Mouse (Mus musculus) embryonic facial prominence, embryonic 12.5 days (tissue): ENCODE data around the gene Krtap3-3. TPM values are rescaled to one million over a fixed set of nuclear protein-coding genes. Genes with fewer than 3 reads are reported as not detected.

ENCODE experiments used
- ATAC-seq: fragments of 200-750 bp; cut with Nextera tagmentation; 2 replicates; pipeline ENCODE4 v1.8.0; 2017; ENCODE audit not compliant: insufficient number of reproducible peaks, insufficient read depth, low FRiP score, low TSS enrichment
- H3K27ac ChIP-seq: fragments of 300-500 bp; sonication (generic); 2 replicates; pipeline ENCODE4 v1.5.1; 2016; ENCODE audit warnings: mild to moderate bottlenecking
- H3K27me3 ChIP-seq: fragments of 300-500 bp; sonication (generic); 2 replicates; pipeline ENCODE4 v1.6.1; 2016; ENCODE audit warnings: mild to moderate bottlenecking, moderate library complexity
- H3K36me3 ChIP-seq: fragments of 300-500 bp; sonication (generic); 2 replicates; pipeline ENCODE4 v1.6.1; 2016; ENCODE audit warnings: mild to moderate bottlenecking
- H3K4me1 ChIP-seq: fragments of 300-500 bp; sonication (generic); 2 replicates; pipeline ENCODE4 v1.6.1; 2016
- H3K4me2 ChIP-seq: fragments of 300-500 bp; sonication (generic); replicated peaks from 2 replicates; pipeline ENCODE4 v1.6.1; 2016; ENCODE audit warnings: mild to moderate bottlenecking, moderate library complexity
- H3K4me3 ChIP-seq: fragments of 300-500 bp; sonication (generic); 2 replicates; pipeline ENCODE4 v1.5.1; 2016; ENCODE audit warnings: mild to moderate bottlenecking
- H3K9ac ChIP-seq: fragments of 300-500 bp; sonication (generic); 2 replicates; pipeline ENCODE4 v1.6.1; 2016; ENCODE audit warnings: mild to moderate bottlenecking, moderate library complexity
- H3K9me3 ChIP-seq: fragments of 300-500 bp; sonication (generic); 2 replicates; pipeline ENCODE4 v1.6.1; 2016; ENCODE audit warnings: mild to moderate bottlenecking, moderate library complexity
- WGBS: fragments of 180-500 bp; shearing (Covaris S2); methylation state at CpG from one replicate; pipeline ENCODE4 v1.1.7; 2016; 5-methylcytosine and 5-hydroxymethylcytosine counted together
- polyA plus RNA-seq: library from polyadenylated mRNA; unstranded; fragments of >200 nt; fragmentation: Nextera tagmentation; extraction: Ambion mirVana; gene quantifications from 2 replicates; pipeline ENCODE4 v1.2.1, GENCODE M21; 2016

The Krtap3-3 gene
- polyA plus RNA-seq, 1 experiment from 2014 or later: not detected

DNA sequence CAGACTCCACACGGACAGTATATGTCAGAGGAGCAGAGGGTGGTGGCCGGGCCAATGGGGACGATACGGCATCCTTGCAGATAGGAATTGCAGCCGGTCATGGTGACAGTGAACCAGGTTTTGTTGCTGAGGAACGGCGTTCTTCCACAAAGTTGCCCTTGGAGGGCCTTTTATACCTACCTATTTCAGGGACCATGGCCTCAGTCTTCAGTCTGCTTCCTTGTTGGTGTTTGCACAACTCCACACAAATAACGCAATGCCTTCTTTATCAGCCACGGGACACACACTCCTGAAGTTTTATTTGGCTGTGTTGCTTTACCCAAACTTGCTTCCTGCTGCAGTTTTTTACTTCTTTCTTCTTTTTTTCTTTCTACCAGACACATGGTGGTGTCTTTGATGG lies 8.7 kb upstream of the Krtap3-3 start, which contains the start of gene Gm11939:
Gene Gm11939, minus strand, starts transcription at position 101 of the 400 bp plus-strand sequence.
- no peak within 1 kb of the TSS for H3K4me2 ChIP-seq
- no peaks in the 10 kb centered on the region for H3K27me3 ChIP-seq
- no peaks in the 10 kb centered on the region for H3K9me3 ChIP-seq
- H3K36me3 ChIP-seq: no peaks in the 10 kb centered on the region
- H3K27ac ChIP-seq: no peak within 1 kb of the TSS
- WGBS: 89% methylated on average over 9 of the region's 9 CpGs
- no peak within 1 kb of the TSS for H3K4me3 ChIP-seq
- no peak for ATAC-seq
- H3K9ac ChIP-seq: no peak within 1 kb of the TSS
- H3K4me1 ChIP-seq: no peaks in the 10 kb centered on the region

DNA sequence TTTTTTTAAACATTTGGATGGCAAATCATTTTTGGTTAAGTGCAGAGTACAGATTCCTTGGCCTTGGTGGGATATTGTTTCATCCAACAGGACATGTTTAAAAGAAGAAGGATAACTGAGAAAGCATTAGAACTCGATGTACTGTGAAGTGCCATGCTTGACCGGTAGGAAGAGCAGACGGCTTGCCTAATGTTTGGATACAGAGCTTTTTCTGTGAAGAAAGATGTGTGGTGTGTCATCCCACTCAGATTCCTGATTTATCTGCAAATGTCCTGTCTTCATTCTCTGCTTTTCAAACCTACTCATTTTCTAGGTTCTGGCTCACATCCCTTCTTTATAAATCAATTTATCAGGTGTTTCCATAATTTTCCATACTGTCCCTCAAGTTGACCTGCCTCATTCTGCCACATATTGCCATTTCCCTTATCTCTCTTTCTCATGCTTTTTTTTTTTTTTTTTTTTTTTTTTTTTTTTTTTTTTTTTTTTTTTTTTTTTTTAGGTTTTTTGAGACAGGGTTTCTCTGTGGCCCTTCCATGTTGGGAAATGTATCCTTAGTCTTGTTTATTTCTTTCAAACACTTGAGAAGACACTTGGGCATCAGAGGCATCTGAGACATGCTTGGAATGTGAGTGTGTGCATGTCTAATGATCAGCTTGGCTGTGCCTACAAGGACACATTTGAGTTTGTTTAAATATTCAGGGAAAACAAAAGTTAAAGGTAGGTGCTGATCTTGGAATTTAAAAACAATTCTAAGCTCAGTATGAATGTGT lies 7.5 kb upstream of the Krtap3-3 start:
- WGBS: 68% methylated on average over 3 of the region's 3 CpGs

DNA sequence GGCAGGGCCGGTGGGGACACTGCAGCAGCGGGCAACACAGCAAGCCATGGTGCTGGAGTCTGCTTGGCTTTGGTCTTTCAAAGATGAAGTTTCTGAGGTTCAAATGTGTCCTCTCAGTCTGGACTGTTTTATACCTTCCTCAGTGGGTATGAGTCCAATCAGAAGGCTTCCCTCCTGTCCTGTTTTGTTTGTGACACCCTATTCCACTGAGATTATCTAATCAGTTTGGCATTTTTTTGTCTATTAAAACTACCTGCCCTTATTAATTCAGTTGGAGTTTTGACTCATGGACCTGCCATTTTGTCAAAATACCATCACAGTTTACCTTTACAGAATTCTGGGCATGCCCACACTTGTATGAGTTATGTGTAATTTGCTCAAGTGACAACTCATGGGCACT lies 6.1 kb upstream of the Krtap3-3 start, which contains the start of gene Krtap3-2:
Gene Krtap3-2, minus strand, starts transcription at position 101 of the 400 bp plus-strand sequence.
- H3K9me3 ChIP-seq: no peaks in the 10 kb centered on the region
- WGBS: 79% methylated on average over 2 of the region's 2 CpGs

More for the DNA sequence above, 7.5 kb upstream of the Krtap3-3 start:
- no peak overlapping the region for H3K4me2 ChIP-seq
- H3K9me3 ChIP-seq: no peaks in the 10 kb centered on the region
- no peaks in the 10 kb centered on the region for H3K36me3 ChIP-seq
- H3K4me3 ChIP-seq: no peak overlapping the region
- H3K4me1 ChIP-seq: no peaks in the 10 kb centered on the region
- no peak for ATAC-seq
- no peak overlapping the region for H3K27ac ChIP-seq
- H3K9ac ChIP-seq: no peak overlapping the region
- H3K27me3 ChIP-seq: no peaks in the 10 kb centered on the region

DNA sequence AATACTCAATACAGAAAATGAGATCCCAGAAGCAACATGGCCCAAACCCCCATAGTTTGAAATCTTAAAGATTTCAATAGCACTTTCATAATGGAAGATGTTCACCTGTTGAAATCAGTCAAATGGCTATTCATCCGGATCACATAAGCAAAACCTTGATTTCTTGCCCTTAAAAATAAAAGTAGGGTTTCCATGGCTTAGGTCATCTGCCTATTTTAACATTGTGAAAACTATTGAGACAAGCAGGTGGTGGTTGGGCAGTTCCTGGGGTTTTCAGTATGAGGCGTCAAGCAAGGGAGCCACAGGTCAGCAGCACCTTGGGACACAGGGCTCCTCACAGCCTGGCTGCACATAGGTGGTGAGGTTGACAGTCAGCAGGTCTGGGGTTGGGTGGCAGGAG lies 5.5 kb upstream of the Krtap3-3 start:
- H3K36me3 ChIP-seq: no peaks in the 10 kb centered on the region
- H3K27me3 ChIP-seq: no peaks in the 10 kb centered on the region
- no peak overlapping the region for H3K9ac ChIP-seq
- no peak for ATAC-seq
- H3K4me1 ChIP-seq: no peaks in the 10 kb centered on the region
- WGBS: 81% methylated on average over 2 of the region's 2 CpGs
- H3K4me2 ChIP-seq: no peak overlapping the region
- H3K4me3 ChIP-seq: no peak overlapping the region
- no peaks in the 10 kb centered on the region for H3K9me3 ChIP-seq
- H3K27ac ChIP-seq: no peak overlapping the region

More for the DNA sequence above, 6.1 kb upstream of the Krtap3-3 start, which contains the start of gene Krtap3-2:
- ATAC-seq: no peak
- H3K4me3 ChIP-seq: no peak within 1 kb of the TSS
- no peak within 1 kb of the TSS for H3K4me2 ChIP-seq
- no peaks in the 10 kb centered on the region for H3K4me1 ChIP-seq
- no peak within 1 kb of the TSS for H3K27ac ChIP-seq
- no peak within 1 kb of the TSS for H3K9ac ChIP-seq
- no peaks in the 10 kb centered on the region for H3K27me3 ChIP-seq
- no peaks in the 10 kb centered on the region for H3K36me3 ChIP-seq

DNA sequence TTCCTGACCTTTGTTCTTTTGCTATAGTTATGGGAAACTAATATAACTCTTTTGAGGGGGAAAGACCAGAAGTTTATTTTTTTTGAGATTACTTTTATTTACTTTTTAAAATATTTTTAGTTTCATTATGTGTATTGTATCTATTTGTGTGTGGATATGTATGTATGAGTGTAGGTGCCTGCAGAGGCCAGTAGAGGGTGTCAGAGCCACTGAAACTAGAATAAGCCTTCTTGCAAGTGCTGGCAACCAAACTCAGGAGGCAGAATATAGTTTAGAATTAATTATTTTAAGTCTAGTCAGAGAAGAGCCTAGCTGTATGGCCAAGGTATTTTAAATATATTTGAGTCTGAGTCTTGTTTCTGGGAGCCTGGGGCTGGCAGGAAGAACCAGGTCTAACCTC lies 2.8 kb downstream of the Krtap3-3 start:
- H3K4me3 ChIP-seq: no peak overlapping the region
- H3K4me2 ChIP-seq: no peak overlapping the region
- H3K9me3 ChIP-seq: no peaks in the 10 kb centered on the region
- no peaks in the 10 kb centered on the region for H3K36me3 ChIP-seq
- no peak overlapping the region for H3K9ac ChIP-seq
- no peaks in the 10 kb centered on the region for H3K4me1 ChIP-seq
- no peak overlapping the region for H3K27ac ChIP-seq
- H3K27me3 ChIP-seq: no peaks in the 10 kb centered on the region
- no peak for ATAC-seq

DNA sequence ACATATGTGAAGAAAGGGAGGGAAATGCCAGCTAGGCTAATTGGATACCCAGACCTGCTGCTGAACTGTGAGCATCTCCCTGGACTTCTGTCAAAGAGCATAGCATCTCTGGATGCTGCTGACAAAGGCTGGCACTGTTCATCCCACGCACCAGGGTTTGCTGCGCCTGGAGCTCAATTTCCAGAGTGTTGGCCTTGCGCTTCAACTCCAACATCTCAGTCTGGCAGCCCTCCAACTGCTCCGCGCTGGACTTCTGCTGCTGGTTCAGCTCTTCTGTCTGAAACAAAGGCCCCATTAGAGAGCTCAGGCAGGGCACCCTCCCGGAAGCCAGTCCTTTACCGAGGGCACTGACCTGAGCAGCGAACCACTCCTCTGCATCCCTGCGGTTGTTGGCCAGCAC lies 10.9 kb downstream of the Krtap3-3 start:
- 41% methylated on average over 9 of the region's 9 CpGs for WGBS
- Histone ChIP-seq H3K4me2 (no peak overlapping the region), H3K4me3 (no peak overlapping the region), H3K9me3 (no peaks in the 10 kb centered on the region), H3K9ac (no peak overlapping the region), H3K36me3 (no peaks in the 10 kb centered on the region), H3K27ac (no peak overlapping the region), H3K4me1 (no peaks in the 10 kb centered on the region), H3K27me3 (no peaks in the 10 kb centered on the region)
- no peak for ATAC-seq

DNA sequence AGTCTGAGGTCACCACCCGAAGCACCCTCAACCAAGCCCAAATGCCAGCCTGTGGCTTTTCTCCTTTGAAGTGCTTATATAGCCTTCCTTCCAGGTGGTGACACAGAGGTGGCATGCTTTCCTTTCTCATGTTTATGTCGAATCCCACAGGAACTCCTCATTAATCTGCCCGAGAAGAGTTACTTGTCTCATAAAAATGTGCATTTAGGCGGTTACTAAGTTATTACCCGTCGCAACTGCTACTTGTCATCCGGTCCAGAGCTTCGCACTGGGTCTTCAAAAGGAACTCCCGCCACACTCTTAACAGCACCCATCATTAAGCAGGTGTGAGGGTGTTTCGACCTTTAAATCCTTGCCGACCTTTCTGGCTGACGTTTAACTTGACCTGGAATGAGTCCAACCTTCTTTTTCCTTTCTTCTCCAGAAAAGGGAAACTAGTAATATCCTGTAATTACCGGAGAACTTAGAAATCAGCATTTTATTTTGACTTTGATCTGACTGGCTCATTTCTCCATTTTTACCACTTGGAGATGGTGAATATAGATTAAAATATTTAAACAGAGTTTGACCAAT lies 29.3 kb downstream of the Krtap3-3 start, which contains the start of gene Krt39:
Gene Krt39, minus strand, starts transcription at position 51 of the 573 bp plus-strand sequence.
- no peaks in the 10 kb centered on the region for H3K36me3 ChIP-seq
- no peak for ATAC-seq
- no peak within 1 kb of the TSS for H3K9ac ChIP-seq
- no peaks in the 10 kb centered on the region for H3K4me1 ChIP-seq
- no peak within 1 kb of the TSS for H3K27ac ChIP-seq
- 80% methylated on average over 13 of the region's 13 CpGs for WGBS
- no peaks in the 10 kb centered on the region for H3K27me3 ChIP-seq
- H3K4me3 ChIP-seq: no peak within 1 kb of the TSS
- H3K9me3 ChIP-seq: no peaks in the 10 kb centered on the region
- H3K4me2 ChIP-seq: no peak within 1 kb of the TSS

DNA sequence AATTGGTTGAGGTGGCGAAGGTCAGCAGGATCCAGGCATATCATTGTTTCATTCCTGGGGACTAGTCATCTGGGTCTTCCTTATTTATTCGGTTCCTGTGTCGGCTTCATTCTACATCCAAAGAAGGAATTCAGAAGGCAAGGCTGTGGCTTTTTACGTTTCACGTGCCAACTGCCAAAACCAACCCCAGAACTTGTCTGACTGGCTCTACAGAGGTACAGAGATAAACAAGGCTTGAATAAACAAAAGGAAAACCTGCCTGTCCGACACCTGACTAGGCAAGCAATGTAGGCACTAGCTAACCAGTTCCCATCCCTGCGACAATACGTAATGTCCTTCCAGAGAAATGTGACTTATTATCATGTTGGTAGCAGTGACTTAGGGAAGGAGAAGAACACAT lies 36.6 kb downstream of the Krtap3-3 start:
- Histone ChIP-seq H3K4me2 (no peak overlapping the region), H3K36me3 (no peaks in the 10 kb centered on the region), H3K27ac (no peak overlapping the region), H3K4me1 (no peaks in the 10 kb centered on the region), H3K9ac (no peak overlapping the region), H3K9me3 (no peaks in the 10 kb centered on the region), H3K27me3 (no peaks in the 10 kb centered on the region), H3K4me3 (no peak overlapping the region)
- no peak for ATAC-seq
- 79% methylated on average over 8 of the region's 8 CpGs for WGBS

Other genes with a start within 250 kb of the Krtap3-3 start
- not detected in 2 replicates for gene Krt25, start 227.9 kb downstream of the Krtap3-3 start, polyA plus RNA-seq
- not detected in 2 replicates for gene Krt26, start 212.9 kb downstream of the Krtap3-3 start, polyA plus RNA-seq
- not detected in 2 replicates for gene Krt27, start 199.8 kb downstream of the Krtap3-3 start, polyA plus RNA-seq
- 0.18 and 0.29 TPM in 2 replicates for gene Krt28, start 176.0 kb downstream of the Krtap3-3 start, polyA plus RNA-seq
- 34.6 and 35.3 TPM in 2 replicates for gene Krt10, start 161.5 kb downstream of the Krtap3-3 start, polyA plus RNA-seq
- not detected in 2 replicates for gene Krt12, start 128.6 kb downstream of the Krtap3-3 start, polyA plus RNA-seq
- 0.40 and 0.42 TPM in 2 replicates for gene Krt20, start 112.7 kb downstream of the Krtap3-3 start, polyA plus RNA-seq
- gene Krt23, start 57.7 kb downstream of the Krtap3-3 start, polyA plus RNA-seq: 0.61 and 2.4 TPM in 2 replicates
- gene Krt39, start 29.5 kb downstream of the Krtap3-3 start, polyA plus RNA-seq: not detected in 2 replicates
- gene Krt40, start 7.7 kb downstream of the Krtap3-3 start, polyA plus RNA-seq: not detected in 2 replicates
- gene Krtap3-2, start 6.0 kb upstream of the Krtap3-3 start, polyA plus RNA-seq: not detected in 2 replicates
- not detected in 2 replicates for gene Gm11939, start 8.6 kb upstream of the Krtap3-3 start, polyA plus RNA-seq
- not detected in 2 replicates for gene Krtap3-1, start 15.8 kb upstream of the Krtap3-3 start, polyA plus RNA-seq
- not detected in 2 replicates for gene Krtap1-5, start 30.2 kb upstream of the Krtap3-3 start, polyA plus RNA-seq
- gene Krtap1-4, start 32.8 kb upstream of the Krtap3-3 start, polyA plus RNA-seq: not detected in 2 replicates
- gene Krtap1-3, start 40.5 kb upstream of the Krtap3-3 start, polyA plus RNA-seq: not detected in 2 replicates
- not detected in 2 replicates for gene Krtap9-3, start 47.2 kb upstream of the Krtap3-3 start, polyA plus RNA-seq
- gene Gm11938, start 52.4 kb upstream of the Krtap3-3 start, polyA plus RNA-seq: not detected in 2 replicates
- not detected in 2 replicates for gene Gm11937, start 59.3 kb upstream of the Krtap3-3 start, polyA plus RNA-seq
- gene Krtap2-4, start 64.0 kb upstream of the Krtap3-3 start, polyA plus RNA-seq: not detected in 2 replicates
- gene Gm11562, start 69.6 kb upstream of the Krtap3-3 start, polyA plus RNA-seq: not detected in 2 replicates
- gene Krtap4-1, start 77.4 kb upstream of the Krtap3-3 start, polyA plus RNA-seq: not detected in 2 replicates
- not detected in 2 replicates for gene Krtap4-2, start 84.2 kb upstream of the Krtap3-3 start, polyA plus RNA-seq
- gene Krtap4-7, start 93.2 kb upstream of the Krtap3-3 start, polyA plus RNA-seq: not detected in 2 replicates
- not detected in 2 replicates for gene Gm11555, start 99.4 kb upstream of the Krtap3-3 start, polyA plus RNA-seq
- gene Gm11563, start 108.1 kb upstream of the Krtap3-3 start, polyA plus RNA-seq: not detected in 2 replicates
- gene Krtap4-6, start 115.1 kb upstream of the Krtap3-3 start, polyA plus RNA-seq: not detected in 2 replicates
- not detected in 2 replicates for gene Gm14190, start 139.9 kb upstream of the Krtap3-3 start, polyA plus RNA-seq
- gene Gm14180, start 183.4 kb upstream of the Krtap3-3 start, polyA plus RNA-seq: not detected in 2 replicates
- gene Gm11595, start 222.0 kb upstream of the Krtap3-3 start, polyA plus RNA-seq: not detected in 2 replicates
- not detected in 2 replicates for gene Krtap4-8, start 229.8 kb upstream of the Krtap3-3 start, polyA plus RNA-seq
- gene Krtap4-9, start 234.3 kb upstream of the Krtap3-3 start, polyA plus RNA-seq: not detected in 2 replicates
- not detected in 2 replicates for gene Gm11596, start 242.6 kb upstream of the Krtap3-3 start, polyA plus RNA-seq
- gene Gm11569, start 248.1 kb upstream of the Krtap3-3 start, polyA plus RNA-seq: not detected in 2 replicates